Mouse (Mus musculus): ENCODE data around the gene Ino80. TPM values are rescaled to one million over a fixed set of nuclear protein-coding genes. Genes with fewer than 3 reads are reported as not detected.
A peak's percentile ranks its signal among the peaks of the same experiment; 100 is the strongest.

Ino80 gene
- total and polyA plus RNA-seq, 3 experiments = 10.6 to 17.8 (median 11.4) TPM

DNA sequence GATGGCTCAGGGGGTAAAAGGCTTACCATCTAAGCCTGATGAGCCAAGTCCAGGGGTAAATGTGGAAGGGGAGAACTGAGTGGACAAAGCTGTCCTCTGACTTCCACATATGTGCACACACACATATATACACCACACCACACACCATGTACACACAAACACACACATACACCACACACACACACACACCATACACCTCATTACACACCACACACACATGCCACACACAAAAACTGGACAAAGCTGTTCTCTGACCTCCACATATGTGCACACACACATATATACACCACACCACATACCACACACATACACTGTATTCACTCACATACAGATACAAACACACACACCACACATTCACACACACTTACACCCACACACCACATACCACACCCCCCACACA lies 121.2 kb downstream of the Ino80 start:
- Histone ChIP-seq H3K27me3 (replicated peaks) (no peaks in the 10 kb centered on the region), H3K9ac (ENCODE audit: insufficient read depth, low read depth) (no peak overlapping the region), H3K4me2 (ENCODE audit: insufficient read depth, low read depth, poor library complexity, severe bottlenecking) (no peak overlapping the region), H3K36me3 (replicated peaks in 1 of 2; ENCODE audit: control insufficient read depth in 1 of 2, insufficient read depth in 1 of 2, low read length in 1 of 2) (peaks cover 33 to 40% of the 10 kb centered on the region in 2 experiments), H3K9me3 (replicated peaks; ENCODE audit: low read length) (peaks cover 14% of the 10 kb centered on the region), H3K4me1 (ENCODE audit: control insufficient read depth in 1 of 2, insufficient read depth in 2 of 2) (peaks cover 34 to 72% of the 10 kb centered on the region in 2 experiments), H3K4me3 (replicated peaks in 1 of 3; ENCODE audit: low read depth in 2 of 3, low read length in 2 of 3, poor library complexity in 1 of 3) (no peak overlapping the region), H3K79me2 (replicated peaks; ENCODE audit: control insufficient read depth, extremely low read depth, insufficient read depth, poor library complexity, severe bottlenecking) (peaks cover 27% of the 10 kb centered on the region), H3K27ac (ENCODE audit: insufficient read depth, low read depth) (no peak overlapping the region)
- TF ChIP-seq POLR2A (IDR thresholded peaks at IDR 0.05; ENCODE audit: low read depth, low read length) = peak; percentile 40; the same call in 1 of the 2 replicates
- TF ChIP-seq ETS1 (conservative IDR thresholded peaks at IDR 0.05; ENCODE audit: low read depth, low read length) = no peak
- peak; percentile 48; the same call in 1 of the 2 replicates for TF ChIP-seq ZMIZ1 (IDR thresholded peaks at IDR 0.05; ENCODE audit: low read depth, low read length)
- TF ChIP-seq MXI1 (IDR thresholded peaks at IDR 0.05; ENCODE audit: low read depth, low read length) = no peak
- TF ChIP-seq ELF1 (IDR thresholded peaks at IDR 0.05; ENCODE audit: low read depth, low read length) = no peak
- TF ChIP-seq CHD2 (IDR thresholded peaks at IDR 0.05; ENCODE audit: low read length) = 0 out of 2 replicates have a peak, but pooled peaks have one; percentile 4
- no peak for TF ChIP-seq ZKSCAN1 (IDR thresholded peaks at IDR 0.05; ENCODE audit: borderline replicate concordance, low read depth, low read length)
- in situ Hi-C loops (cut with MboI; ENCODE audit: low pct_ligation_motif_present, low pct_unique_long_range_greater_than_20kb, low sequenced_read_pairs) = no loop called here
- DNase-seq (ENCODE audit: extremely low read depth) = peak; percentile 22
- dilution Hi-C loops (cut with MboI; ENCODE audit: extremely low pct_ligation_motif_present, extremely low pct_unique_long_range_greater_than_20kb, low sequenced_read_pairs) = no loop called here

GRCm38 (mm10) chr2:119355651-119356050 lies 121.8 kb downstream of the Ino80 start:
- H3K4me2 ChIP-seq (ENCODE audit: insufficient read depth, low read depth, poor library complexity, severe bottlenecking) = no peak overlapping the region
- peak; percentile 66 for DNase-seq (ENCODE audit: extremely low read depth)
- H3K4me3 ChIP-seq (replicated peaks in 1 of 3; ENCODE audit: low read depth in 2 of 3, low read length in 2 of 3, poor library complexity in 1 of 3) = no peak overlapping the region
- no peaks in the 10 kb centered on the region for H3K27me3 ChIP-seq (replicated peaks)
- dilution Hi-C loops (cut with MboI; ENCODE audit: extremely low pct_ligation_motif_present, extremely low pct_unique_long_range_greater_than_20kb, low sequenced_read_pairs) = no loop called here
- H3K9me3 ChIP-seq (replicated peaks; ENCODE audit: low read length) = peaks cover 9% of the 10 kb centered on the region
- in situ Hi-C loops (cut with MboI; ENCODE audit: low pct_ligation_motif_present, low pct_unique_long_range_greater_than_20kb, low sequenced_read_pairs) = no loop called here
- H3K79me2 ChIP-seq (replicated peaks; ENCODE audit: control insufficient read depth, extremely low read depth, insufficient read depth, poor library complexity, severe bottlenecking) = peaks cover 29% of the 10 kb centered on the region
- peak overlapping the region; percentile 48 for H3K27ac ChIP-seq (ENCODE audit: insufficient read depth, low read depth)
- no peak overlapping the region for H3K9ac ChIP-seq (ENCODE audit: insufficient read depth, low read depth)
- H3K36me3 ChIP-seq (replicated peaks in 1 of 2; ENCODE audit: control insufficient read depth in 1 of 2, insufficient read depth in 1 of 2, low read length in 1 of 2) = peaks cover 33 to 40% of the 10 kb centered on the region in 2 experiments
- TF ChIP-seq ETS1 (conservative IDR thresholded peaks at IDR 0.05; ENCODE audit: low read depth, low read length) (peak; percentile 64), RAD21 (IDR thresholded peaks at IDR 0.05; ENCODE audit: low read depth, low read length) (peak; percentile 18), USF2 (conservative IDR thresholded peaks at IDR 0.05; ENCODE audit: low read depth, low read length) (no peak; the same call in 1 of the 2 replicates), MEF2A (IDR thresholded peaks at IDR 0.05; ENCODE audit: borderline replicate concordance, low read depth, low read length) (no peak; the same call in 1 of the 2 replicates), GABPA (IDR thresholded peaks at IDR 0.05; ENCODE audit: insufficient replicate concordance, low read depth, low read length) (no peak), CTCF (conservative IDR thresholded peaks at IDR 0.05 in 1 of 2, IDR thresholded peaks at IDR 0.05 in 1 of 2; ENCODE audit: low read depth in 2 of 2, low read length in 2 of 2) (peak in 1 of 2 experiments; percentile 54; a peak in 2 of 4 replicates), POLR2AphosphoS2 (IDR thresholded peaks at IDR 0.05; ENCODE audit: low read depth, low read length) (peak; percentile 76), ELF1 (IDR thresholded peaks at IDR 0.05; ENCODE audit: low read depth, low read length) (peak; percentile 54), SMC3 (IDR thresholded peaks at IDR 0.05; ENCODE audit: low read depth, low read length) (peak; percentile 35), CHD2 (IDR thresholded peaks at IDR 0.05; ENCODE audit: low read length) (peak; percentile 60; the same call in 1 of the 2 replicates), IRF4 (IDR thresholded peaks at IDR 0.05; ENCODE audit: low read depth, low read length) (0 out of 2 replicates have a peak, but pooled peaks have one; percentile 27), MXI1 (IDR thresholded peaks at IDR 0.05; ENCODE audit: low read depth, low read length) (peak; percentile 52; the same call in 1 of the 2 replicates), CHD1 (IDR thresholded peaks at IDR 0.05; ENCODE audit: low read depth, low read length) (0 out of 2 replicates have a peak, but pooled peaks have one; percentile 15), NELFE (IDR thresholded peaks at IDR 0.05; ENCODE audit: low read depth, low read length) (peak; percentile 45; the same call in 1 of the 2 replicates), MAX (IDR thresholded peaks at IDR 0.05; ENCODE audit: low read length) (peak; percentile 24; the same call in 1 of the 2 replicates), JUND (conservative IDR thresholded peaks at IDR 0.05; ENCODE audit: low read depth, low read length) (no peak), NRF1 (IDR thresholded peaks at IDR 0.05; ENCODE audit: low read depth, low read length) (0 out of 2 replicates have a peak, but pooled peaks have one; percentile 34), POLR2A (IDR thresholded peaks at IDR 0.05; ENCODE audit: low read depth, low read length) (peak; percentile 27; the same call in 1 of the 2 replicates), ZC3H11A (IDR thresholded peaks at IDR 0.05; ENCODE audit: low read depth, low read length) (no peak), KAT2A (IDR thresholded peaks at IDR 0.05; ENCODE audit: insufficient replicate concordance, low read length) (0 out of 2 replicates have a peak, but pooled peaks have one; percentile 35), TCF12 (IDR thresholded peaks at IDR 0.05; ENCODE audit: low read depth, low read length) (peak; percentile 66), EP300 (IDR thresholded peaks at IDR 0.05; ENCODE audit: low read length) (no peak; the same call in 1 of the 2 replicates), MAZ (IDR thresholded peaks at IDR 0.05; ENCODE audit: low read depth, low read length) (peak; percentile 55; the same call in 1 of the 2 replicates), ZMIZ1 (IDR thresholded peaks at IDR 0.05; ENCODE audit: low read depth, low read length) (peak; percentile 64), BHLHE40 (IDR thresholded peaks at IDR 0.05; ENCODE audit: low read depth, low read length) (no peak)
- peaks cover 34 to 72% of the 10 kb centered on the region in 2 experiments for H3K4me1 ChIP-seq (ENCODE audit: control insufficient read depth in 1 of 2, insufficient read depth in 2 of 2)
